Mouse (Mus musculus) megakaryocyte progenitor cell, adult 5-6 weeks (primary cell): ENCODE measurements around the gene Slc16a12. TPM values are rescaled to one million over a fixed set of nuclear protein-coding genes. Genes with fewer than 3 reads are reported as not detected.

Source experiments
- total RNA-seq, 2 experiments: library from RNA; stranded (forward) in 1 of 2; stranded (reverse) in 1 of 2; fragments of 157-497, 149-512 nt in 1 of 2; fragments of 200-1000 nt in 1 of 2; gene quantifications; 2 replicates each; pipeline versions ENCODE4 v1.2.3 to v1.2.4; 2015 to 2017

Gene Slc16a12
- total RNA-seq, 2 experiments from 2014 or later: not detected

Other genes with a start within 250 kb of the Slc16a12 start
- gene Lipa, start 219.8 kb downstream of the Slc16a12 start, total RNA-seq (2015): 60.4 TPM in 2 replicates
- gene Lipa, start 219.8 kb downstream of the Slc16a12 start, total RNA-seq (2017): 30.9 and 32.4 TPM in 2 replicates
- gene Ifit2, start 196.6 kb downstream of the Slc16a12 start, total RNA-seq (2015): 7.7 and 8.0 TPM in 2 replicates
- 19.0 and 19.2 TPM in 2 replicates for gene Ifit2, start 196.6 kb downstream of the Slc16a12 start, total RNA-seq (2017)
- gene Ifit3, start 163.8 kb downstream of the Slc16a12 start, total RNA-seq (2015): 0.88 and 1.1 TPM in 2 replicates
- 1.2 and 1.8 TPM in 2 replicates for gene Ifit3, start 163.8 kb downstream of the Slc16a12 start, total RNA-seq (2017)
- gene Ifit1bl1, start 145.3 kb downstream of the Slc16a12 start, total RNA-seq (2015): 0.12 and 0.17 TPM in 2 replicates
- 0.25 and 0.30 TPM in 2 replicates for gene Ifit1bl1, start 145.3 kb downstream of the Slc16a12 start, total RNA-seq (2017)
- gene Ifit3b, start 139.3 kb downstream of the Slc16a12 start, total RNA-seq (2015): not detected in 2 replicates
- 0.27 TPM in 1 of 2 replicates, not detected in the other for gene Ifit3b, start 139.3 kb downstream of the Slc16a12 start, total RNA-seq (2017)
- gene Ifit1bl2, start 106.5 kb downstream of the Slc16a12 start, total RNA-seq (2015): not detected in 2 replicates
- 0.27 and 0.83 TPM in 2 replicates for gene Ifit1bl2, start 106.5 kb downstream of the Slc16a12 start, total RNA-seq (2017)
- gene Ifit1, start 106.4 kb downstream of the Slc16a12 start, total RNA-seq (2015): 1.5 and 2.1 TPM in 2 replicates
- gene Ifit1, start 106.4 kb downstream of the Slc16a12 start, total RNA-seq (2017): 1.0 and 1.1 TPM in 2 replicates
- gene Pank1, start 132.2 kb upstream of the Slc16a12 start, total RNA-seq (2015): 16.2 and 17.0 TPM in 2 replicates
- 5.1 and 8.4 TPM in 2 replicates for gene Pank1, start 132.2 kb upstream of the Slc16a12 start, total RNA-seq (2017)
- 95.1 and 126 TPM in 2 replicates for gene Kif20b, start 175.1 kb upstream of the Slc16a12 start, total RNA-seq (2015)
- gene Kif20b, start 175.1 kb upstream of the Slc16a12 start, total RNA-seq (2017): 108 and 128 TPM in 2 replicates